Mouse (Mus musculus) lung, adult 2 months (tissue): ENCODE results near the gene Cdh4.

ENCODE experiments used
- CTCF ChIP-seq: fragments of 200-500 bp; IDR thresholded peaks from 2 replicates; pipeline ENCODE4 v1.5.1; 2011; ENCODE audit warnings: mild to moderate bottlenecking, low read length, control low read depth; ENCODE audit not compliant: insufficient read depth
- POLR2A ChIP-seq: fragments of 200-500 bp; IDR thresholded peaks from 2 replicates; pipeline ENCODE4 v1.6.1; 2011; ENCODE audit warnings: low read depth, mild to moderate bottlenecking, control low read depth, low read length, borderline replicate concordance; ENCODE audit errors: extremely low read depth

GRCm38 (mm10) chr2:179749399-179749798 lies 307.2 kb downstream of the Cdh4 start:
- TF ChIP-seq POLR2A, result no peak
- TF ChIP-seq CTCF, result no peak
